Mouse (Mus musculus): ENCODE results near the gene Card6. TPM values are rescaled to one million over a fixed set of nuclear protein-coding genes. Genes with fewer than 3 reads are reported as not detected.
"Not testable (repeated sequence)": the region's sequence is repeated elsewhere in the genome, so short reads cannot be mapped to it uniquely, and the experiment has no call there.

Card6 gene
- 2.9 and 4.0 TPM in 2 replicates for polyA plus RNA-seq (2012; rRNA removed)

DNA sequence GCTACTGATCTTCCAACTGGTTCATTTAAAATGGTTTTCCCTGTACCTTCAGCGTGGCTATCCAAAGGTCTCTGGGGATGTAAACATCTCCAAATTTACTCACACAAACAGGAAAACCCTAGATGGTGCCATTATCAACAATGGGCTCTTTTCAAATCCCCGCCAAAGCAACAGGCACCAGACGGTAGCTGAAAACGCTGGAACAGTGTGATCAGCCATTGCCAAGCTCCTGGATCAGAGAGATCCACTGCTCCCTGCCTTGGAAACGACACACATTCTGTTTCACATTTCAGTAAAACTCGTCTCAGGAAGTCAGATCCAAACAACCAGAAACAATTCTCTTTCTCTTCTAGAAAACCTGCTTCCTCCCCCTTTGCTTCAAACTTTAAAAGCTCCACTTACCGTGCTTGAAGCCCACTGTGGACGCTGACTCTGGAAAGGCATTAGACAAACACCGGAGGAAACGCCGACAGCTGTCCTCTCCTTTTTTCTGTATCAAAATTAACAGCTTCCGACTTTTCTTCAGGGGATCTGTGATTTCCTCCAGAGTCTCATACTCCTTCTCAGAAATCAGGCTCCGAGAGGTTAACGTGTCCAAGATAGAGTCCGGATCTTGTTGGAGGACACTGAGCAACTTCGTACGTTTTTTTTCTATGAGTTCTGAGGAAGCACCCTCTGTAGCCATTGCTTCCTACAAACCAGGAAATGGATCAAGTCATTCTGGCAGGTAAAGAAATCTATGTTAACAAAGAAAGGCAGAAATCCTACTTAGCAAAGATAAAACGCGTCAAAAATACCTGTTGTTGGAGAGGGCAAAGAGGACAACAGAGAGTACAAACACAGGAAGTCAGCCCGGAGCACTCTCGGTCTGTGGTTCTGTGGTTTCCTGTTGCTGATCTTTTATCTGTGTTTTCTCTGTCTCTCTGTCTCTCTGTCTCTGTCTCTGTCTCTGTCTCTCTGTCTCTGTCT lies at the start of gene Card6:
TSS of gene Card6 (minus strand) at position 854 of the 969 bp plus-strand sequence.
- no peak for DNase-seq (ENCODE audit: low spot score)

DNA sequence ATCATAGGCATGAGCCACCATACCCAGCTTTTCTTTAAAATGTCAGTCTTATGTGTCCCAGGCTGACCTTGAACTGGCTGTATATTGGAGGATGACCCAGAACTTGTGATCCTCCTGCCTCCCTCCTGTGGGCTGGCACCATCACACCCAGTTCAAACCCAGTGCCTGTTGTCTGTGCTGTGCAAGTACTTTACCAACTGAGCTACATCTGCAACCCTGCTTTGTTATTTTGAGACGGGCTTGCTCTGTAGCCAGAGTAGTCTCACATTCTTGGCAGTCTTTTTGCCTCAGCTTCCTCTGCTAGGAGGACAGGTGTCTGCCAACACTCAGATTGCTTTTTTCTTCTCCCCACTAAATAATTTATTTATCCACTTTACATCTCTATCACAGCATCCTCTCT lies 49.0 kb upstream of the Card6 start:
- no peak for DNase-seq (ENCODE audit: low spot score)

DNA sequence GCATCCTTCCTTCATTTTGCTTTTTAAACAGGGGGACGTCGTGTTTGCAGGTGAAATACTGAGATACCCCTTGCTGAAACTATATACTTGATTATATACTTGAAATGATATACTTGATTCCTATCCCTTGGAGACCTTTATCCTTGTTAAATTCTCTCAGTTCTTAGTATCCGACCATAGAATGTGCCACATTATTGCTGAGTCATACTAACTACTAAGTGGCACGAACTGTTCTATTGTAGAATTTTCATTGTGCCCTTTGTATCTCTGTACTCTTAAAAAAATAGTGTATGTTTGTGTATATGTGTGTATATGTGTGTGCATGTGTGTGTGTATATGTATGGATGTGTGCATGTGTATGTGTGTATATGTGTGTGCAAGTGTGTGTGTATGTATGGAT lies 48.0 kb upstream of the Card6 start:
- no peak for DNase-seq (ENCODE audit: low spot score)

DNA sequence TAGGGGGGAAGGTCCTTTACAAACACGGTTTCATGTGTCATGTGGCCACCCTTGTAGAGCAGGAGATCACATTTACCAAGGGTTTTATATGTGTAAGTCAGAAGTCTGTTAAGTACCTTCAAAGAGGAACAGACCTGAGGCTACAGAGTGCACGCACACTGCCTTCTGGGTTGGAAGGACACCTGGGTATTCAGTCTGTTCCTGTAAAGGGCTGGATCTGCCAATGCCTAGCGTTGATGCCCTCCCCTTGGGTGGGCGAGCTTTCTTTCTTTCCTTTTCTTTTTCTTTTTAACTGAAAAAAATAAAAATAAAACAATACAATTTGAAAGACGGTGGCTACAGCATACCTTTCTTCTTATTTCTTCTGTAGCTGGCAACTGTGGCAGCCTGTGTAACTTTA lies 46.8 kb upstream of the Card6 start:
- no peak for DNase-seq (ENCODE audit: low spot score)

DNA sequence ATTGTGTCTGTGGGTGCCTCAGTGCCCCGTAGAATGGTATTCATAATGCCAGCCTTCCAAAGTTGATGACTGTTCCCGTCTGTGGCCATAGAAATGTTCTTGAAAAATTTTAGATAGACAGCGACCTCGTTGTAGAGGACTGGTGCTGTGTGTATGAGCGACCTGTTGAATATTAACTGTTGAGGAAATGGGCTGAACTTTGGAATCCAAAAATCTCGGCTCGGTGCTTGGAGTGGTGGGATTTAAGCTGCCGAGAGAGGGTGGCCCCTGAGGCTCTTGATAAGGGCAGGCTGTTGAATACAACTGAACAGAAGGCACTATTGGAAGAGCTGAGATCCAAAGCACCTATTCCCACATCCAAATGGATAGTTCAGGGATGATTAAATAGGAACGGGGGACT lies 46.3 kb upstream of the Card6 start:
- DNase-seq (ENCODE audit: low spot score), result no peak

DNA sequence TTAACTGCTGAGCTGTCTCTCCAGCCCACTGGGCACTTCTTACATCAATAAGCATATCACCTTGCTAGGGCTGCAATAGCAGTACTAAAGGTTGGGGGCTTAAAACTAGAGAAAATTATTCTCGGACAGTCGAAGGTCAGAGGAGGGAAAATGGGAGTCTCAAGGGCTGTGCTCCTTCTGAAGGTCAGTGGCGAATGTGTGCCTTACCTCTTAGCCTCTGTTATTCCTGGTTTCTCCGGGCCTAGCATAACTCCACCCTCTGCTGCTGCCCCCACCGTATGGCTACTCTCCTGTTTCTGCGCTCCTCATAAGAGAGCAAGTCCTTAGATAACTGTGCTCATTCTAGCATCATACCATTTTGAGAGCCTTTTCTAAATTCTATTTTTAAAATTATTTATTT lies 43.8 kb upstream of the Card6 start:
- no peak for DNase-seq (ENCODE audit: low spot score)

DNA sequence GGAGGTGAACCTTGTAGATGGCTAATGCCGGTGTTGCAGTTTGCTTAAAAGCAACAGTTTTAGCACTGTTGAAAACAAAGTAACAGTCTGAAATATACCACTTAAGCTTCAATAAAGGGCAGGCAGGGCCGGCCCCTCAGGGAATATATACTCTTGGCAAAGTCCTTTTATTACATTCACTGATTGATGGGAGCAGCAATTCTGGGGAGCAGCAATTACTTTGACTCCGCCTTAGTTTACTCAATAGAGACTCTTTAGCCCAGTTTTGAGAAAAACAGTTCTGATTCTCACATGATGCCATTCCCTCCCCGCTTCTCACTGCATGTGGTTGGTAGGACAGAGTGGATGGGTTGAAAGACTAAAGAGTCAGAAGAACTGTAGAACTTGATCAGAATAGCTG lies 40.8 kb upstream of the Card6 start:
- no peak for DNase-seq (ENCODE audit: low spot score)

DNA sequence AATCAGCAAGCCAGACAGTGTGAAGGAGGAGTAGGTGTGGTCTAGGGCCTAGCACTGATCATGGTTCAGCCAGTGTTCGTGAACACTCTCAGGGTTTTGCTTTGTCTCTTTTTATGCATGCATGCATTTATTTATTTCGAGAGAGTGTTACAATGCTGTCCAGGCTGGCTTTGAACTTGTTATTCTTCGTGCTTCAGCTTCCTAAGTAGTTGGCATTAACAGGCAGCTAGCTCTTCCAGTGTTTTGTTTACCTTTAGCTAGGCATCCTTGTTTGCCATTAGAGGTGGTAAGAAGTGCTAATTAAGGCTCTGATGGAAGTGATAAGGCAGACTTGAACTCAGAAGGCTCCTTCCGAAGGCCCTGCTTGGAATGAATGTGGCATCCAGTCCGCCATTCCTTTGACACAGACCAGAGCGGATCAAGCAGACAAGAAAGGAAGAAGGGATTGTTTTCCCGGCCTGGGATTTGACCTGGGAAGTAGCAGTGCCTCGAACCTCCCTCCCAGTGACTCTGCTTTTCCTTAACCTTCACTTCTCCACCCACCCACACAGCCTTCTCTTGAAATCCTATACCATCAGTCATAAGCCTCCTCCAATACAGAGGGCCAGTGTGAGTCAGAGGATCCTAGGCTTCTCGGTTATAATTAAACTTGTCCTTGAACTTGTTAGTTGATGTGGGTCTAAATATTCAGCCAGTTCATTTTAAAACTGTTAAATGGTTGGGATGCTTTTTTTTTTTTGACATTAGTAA lies 37.0 kb upstream of the Card6 start:
- DNase-seq (ENCODE audit: low spot score), result no peak

DNA sequence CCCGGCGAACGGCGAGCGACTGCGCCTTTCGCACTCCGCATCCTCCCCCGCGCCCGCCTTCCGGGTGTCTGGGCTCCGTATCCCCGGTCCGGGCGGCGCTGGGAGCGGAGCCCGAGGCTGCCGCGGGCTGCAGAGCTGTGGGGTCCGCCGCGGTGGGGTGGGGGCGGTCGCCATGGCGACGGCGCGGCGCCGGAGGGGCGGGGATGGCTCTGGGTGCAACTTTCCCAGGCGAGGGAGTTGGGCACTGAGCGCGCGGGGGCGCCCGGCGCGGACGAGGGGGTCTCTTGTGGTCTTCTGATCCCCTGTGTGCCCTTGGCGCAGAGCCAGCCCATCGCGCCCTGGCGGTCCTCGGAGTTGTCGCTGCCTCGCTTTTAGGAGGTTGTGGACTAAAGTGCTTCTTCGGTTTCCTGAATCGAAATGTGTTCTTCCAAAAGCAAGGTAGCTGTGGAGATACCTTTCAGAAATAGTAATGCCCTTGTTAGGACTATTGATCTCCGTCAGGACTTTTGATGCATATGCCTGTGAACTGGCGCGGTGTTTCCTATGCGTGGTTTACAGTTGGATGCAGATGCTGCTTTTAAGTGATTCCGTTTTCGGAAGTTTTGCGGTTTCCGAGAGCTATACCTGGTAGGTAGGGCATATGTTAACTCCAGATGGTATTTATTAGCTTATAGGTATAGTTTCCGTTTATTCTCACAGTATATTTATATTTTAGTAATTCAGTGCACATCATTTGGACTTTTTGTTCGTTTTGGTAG lies 35.9 kb upstream of the Card6 start:
- peak; percentile 66 for DNase-seq (ENCODE audit: low spot score)

DNA sequence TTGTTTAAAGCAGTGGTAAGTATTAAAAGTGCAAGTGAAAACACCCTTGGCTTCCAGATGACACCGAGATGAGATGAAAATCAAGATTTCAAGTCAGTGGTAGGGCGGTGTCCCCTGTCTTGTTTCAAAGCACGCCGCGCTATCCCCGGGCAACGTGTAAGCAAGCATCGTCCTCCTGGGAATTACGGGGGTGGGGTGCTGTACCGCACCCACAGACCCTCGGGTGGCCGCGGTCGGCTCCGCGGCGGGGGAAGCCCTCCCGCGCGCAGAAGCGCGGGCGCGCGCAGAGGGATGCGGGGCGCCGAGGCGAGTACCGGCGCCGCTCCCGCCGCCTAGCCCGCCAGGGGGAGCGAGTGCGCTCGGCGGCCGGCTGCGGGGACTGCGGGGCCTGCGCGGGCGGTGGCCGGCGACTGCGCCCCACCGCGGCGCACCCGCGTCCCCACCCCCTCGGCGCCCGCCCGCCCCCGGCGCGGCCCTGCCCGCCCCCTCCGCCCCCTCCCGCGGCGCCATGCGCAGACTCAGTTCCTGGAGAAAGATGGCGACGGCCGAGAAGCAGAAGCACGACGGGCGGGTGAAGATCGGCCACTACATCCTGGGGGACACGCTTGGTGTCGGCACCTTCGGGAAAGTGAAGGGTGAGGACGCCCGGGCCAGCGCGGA lies 35.2 kb upstream of the Card6 start, which contains the start of gene Prkaa1:
TSS of gene Prkaa1 (plus strand) at position 501 of the 660 bp plus-strand sequence.
- DNase-seq (ENCODE audit: low spot score), result peak; percentile 71

DNA sequence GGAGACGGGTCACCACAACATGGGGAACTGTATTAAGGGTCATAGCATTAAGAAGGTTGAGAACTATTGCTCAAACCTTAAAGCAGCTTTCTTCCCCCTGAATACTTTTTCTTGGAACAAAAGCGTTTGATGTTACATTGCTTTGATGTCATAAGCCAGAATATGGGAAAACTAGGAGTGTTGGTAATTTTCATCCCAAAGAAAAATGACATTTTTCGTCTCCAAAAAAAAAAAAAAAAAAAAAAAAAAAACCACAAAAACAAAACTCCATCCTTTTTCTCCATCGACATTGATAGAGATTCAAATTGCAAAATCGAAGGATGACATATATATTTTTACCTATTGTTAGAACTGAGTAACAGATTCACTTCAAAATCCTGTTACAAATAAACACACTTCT lies 34.4 kb upstream of the Card6 start:
- no peak for DNase-seq (ENCODE audit: low spot score)

DNA sequence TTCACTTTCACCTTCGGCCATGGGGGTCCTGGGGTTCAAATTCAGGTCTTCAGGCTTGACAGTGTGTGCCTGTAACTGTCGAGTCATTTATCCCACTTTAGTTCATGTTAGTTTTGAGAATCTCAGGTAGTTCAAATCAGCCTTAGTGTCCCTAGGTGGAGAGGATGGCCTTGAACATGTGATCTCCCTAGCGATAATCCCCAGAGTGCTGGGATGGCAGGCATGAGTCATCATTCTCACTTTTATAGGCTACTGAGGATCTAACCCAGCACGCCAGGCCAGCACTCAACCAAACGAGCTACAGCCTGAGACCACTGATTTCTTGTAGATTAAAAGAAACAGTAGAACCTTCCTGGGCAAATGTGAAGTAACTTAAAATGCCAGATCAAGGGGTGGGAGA lies 33.7 kb upstream of the Card6 start:
- DNase-seq (ENCODE audit: low spot score), result no peak

DNA sequence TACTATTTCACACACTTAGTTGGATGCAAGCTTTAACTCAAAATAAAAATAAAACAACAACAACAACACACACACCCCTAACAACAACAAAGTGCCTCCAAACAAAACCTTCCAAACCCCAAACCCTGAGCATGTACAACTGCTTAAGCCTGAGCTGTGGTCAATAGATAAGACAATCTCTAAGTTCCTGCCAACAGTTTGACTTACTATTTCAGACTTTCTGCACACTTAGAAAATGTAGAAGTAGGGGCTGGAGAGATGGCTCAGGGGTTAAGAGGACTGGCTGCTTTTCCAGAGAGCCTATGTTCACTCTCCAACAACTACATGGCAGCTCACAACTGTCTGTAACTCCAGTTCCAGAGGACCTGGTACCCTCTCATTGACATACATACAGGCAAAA lies 32.0 kb upstream of the Card6 start:
- no peak for DNase-seq (ENCODE audit: low spot score)

DNA sequence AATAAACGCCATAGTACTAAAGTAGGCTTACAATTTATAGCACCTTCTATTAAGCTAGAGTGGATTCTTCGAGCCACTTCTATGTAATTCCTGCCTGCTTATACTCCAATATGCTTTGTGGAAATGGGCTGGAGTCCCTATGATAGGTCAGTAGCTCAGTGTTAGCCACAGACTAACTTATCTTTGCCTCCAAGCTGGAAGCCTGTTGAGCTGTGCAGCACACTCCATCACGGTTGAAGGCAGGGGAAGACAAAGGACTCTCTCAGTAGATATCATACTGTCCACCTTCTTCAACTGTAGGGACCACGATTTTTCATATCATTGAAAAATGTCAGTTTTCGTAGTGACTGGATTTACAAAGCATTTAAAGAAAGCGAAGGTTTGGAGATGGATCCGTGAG lies 31.5 kb upstream of the Card6 start:
- DNase-seq (ENCODE audit: low spot score), result no peak

DNA sequence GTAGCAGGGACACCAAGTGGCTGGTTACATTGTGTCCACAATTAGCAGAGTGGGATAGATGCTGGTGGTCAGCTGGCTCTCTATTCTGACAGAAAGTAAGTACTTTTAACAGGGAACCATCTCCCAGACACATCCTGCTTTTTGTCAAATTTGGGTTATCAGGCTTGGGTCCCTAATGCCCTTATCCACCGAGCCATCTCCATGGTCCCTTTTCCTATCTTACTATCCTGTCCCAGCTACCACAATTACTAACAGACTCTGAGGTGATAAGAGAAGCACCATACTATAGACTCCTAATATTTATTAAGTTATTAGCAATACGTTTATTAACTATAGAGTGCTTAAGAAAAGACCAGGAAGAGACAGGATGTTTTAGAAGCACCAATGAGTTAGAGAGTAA lies 31.0 kb upstream of the Card6 start:
- no peak for DNase-seq (ENCODE audit: low spot score)

DNA sequence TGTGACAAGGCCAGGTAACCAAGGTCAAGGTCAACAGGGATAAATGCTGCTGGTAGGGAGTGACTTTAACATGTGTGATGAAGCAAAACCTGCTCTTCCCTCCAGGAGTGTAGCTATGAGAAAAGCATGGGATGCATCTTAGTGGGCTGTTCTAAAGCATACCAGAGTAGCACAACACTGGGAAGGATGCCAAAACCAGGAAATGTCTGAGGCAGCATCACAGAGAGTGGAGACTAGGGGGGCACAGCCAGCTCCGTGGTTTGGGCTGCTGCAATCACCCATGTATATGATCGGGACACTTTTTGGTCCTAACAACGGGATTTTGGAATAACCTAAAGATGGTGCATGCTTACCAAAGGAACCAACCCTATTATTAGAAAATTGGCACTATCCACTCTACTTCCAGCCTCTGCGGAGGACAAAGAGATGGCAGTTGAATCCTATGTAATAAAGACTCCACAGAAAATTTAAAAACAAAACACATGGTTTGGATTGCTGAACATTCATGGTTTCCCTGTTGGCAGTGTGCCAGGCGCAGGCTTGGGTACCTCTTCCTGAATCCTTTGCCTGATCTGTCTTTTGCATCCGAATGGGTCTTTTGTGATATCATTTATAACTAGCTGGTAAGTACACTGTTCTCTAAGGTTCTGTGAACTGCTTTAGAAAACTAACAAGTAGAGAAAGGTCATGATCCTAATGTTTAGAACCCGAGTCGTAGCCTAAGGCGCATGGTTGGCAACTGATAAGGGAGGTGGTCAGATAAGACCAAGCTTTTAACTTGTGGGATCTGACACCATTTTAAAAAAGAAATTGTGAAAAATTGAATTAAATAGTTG lies 29.9 kb upstream of the Card6 start:
- DNase-seq (ENCODE audit: low spot score), result no peak

DNA sequence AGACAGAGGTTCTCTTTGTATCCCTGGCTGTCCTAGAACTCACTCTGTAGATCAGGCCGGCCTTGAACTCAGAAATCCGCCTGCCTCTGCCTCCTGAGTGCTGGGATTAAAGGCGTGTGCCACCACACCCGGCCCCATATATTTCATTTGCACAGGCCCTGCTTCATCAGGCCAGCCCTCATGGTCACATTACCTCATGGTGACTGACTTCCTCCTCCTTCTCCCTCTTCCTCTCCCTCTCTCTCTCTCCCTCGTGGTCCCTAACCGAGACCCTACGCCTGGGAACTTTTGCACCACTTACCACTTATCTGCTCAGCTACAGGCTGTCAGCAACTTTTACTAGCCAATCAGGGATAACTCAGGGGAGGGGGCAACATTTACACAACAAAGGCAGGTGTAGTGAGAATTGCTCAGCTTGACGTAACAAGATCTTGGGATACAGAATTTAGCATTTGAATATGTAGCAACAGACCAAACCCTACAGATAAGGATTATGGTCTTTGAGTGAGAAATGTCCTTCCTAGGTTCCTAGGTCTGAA lies 26.7 kb upstream of the Card6 start:
- no peak for DNase-seq (ENCODE audit: low spot score)

DNA sequence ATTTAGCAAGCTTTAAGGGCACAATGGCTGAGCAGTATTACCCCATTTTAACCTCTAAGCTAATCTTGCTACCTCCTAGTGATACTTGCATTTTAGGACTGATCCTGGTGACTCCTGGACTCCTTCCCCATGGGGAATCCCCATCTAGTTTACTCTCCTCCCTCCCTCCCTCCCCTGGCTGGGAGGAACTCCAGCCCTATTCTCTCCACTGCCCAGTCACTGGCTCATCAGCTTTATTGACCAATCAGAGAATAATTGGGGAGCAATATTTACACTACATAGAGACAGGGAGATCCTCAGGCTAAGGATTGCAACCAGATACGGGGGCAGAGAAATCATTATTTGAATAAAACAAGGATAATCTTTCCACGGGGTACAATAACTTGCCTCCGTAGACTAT lies 25.8 kb upstream of the Card6 start:
- no peak for DNase-seq (ENCODE audit: low spot score)

DNA sequence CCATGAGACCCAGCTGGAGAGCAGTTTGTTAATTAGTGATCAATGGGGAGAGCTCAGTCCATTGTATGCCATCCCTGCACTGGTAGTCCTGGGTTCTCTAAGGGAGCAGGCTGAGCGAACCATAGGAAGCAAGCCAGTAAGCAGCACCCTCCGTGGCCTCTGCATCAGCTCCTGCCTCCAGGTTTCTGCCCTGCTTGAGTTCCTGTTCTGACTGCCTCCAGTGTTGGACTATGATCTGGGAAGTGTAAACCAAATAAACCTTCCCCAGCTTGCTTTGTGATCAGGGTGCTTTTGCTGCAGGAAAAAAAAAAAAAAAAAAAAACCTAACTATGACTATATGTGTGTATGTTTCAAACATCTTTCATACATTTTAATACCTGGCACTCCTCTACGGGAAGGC lies 25.0 kb upstream of the Card6 start:
- DNase-seq (ENCODE audit: low spot score), result no peak

DNA sequence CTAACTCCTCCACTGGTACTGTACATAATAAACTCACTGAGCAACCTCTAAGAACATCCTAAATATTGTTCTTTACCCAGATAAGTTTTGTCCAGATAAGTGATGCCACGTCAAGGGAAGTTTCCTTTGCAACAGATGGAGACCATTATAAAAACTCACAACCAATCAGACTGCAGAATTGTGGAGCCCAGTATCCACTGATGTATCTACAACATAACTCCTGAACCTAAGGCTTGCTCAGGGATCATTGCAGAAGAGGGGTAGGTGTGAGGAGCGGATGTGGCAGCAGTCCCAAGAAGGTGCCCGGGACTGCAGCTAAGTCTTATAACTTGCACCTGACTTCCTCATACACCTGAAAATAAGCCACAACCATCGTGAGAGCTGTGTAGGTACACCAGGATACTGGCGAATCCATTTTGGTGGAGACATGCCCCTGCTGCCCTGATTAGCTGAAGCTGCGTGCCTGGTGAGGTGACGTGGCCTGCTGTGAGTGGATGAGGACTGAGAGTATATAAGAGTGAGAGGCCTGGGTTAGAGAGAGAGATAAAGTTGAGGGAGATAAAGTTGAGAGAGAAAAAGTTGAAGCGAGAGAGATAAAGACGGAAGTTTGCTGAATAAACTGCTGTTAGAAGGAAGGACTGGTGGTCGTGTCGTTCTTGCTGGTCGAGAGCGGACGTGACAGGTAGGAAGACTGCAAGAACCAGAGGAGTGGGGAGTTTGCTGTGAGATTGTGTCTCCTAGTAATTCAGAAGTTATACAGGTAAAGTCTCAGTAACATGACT lies 22.7 kb upstream of the Card6 start:
- DNase-seq (ENCODE audit: low spot score), result not testable (repeated sequence)
